Mouse (Mus musculus) hindbrain, embryonic 11.5 days (tissue): Measurements from ENCODE around the gene Pdcd6ip. TPM values are rescaled to one million over a fixed set of nuclear protein-coding genes. Genes with fewer than 3 reads are reported as not detected.
"Not testable (repeated sequence)": the region's sequence is repeated elsewhere in the genome, so short reads cannot be mapped to it uniquely, and the experiment has no call there.

Source experiments
- ATAC-seq: fragments of 200-750 bp; cut with Nextera tagmentation; 2 replicates; pipeline ENCODE4 v1.8.0; 2017; ENCODE audit warnings: mild to moderate bottlenecking, moderate TSS enrichment, moderate library complexity; ENCODE audit not compliant: low FRiP score
- DNase-seq: peaks from one replicate; pipeline ENCODE4 v3.0.0-alpha.2; 2015; ENCODE audit warnings: low spot score
- H3K27ac ChIP-seq: fragments of 300-500 bp; sonication (generic); 2 replicates; pipeline ENCODE4 v1.5.1; 2014; ENCODE audit warnings: mild to moderate bottlenecking, low read depth, low read length
- H3K27me3 ChIP-seq: fragments of 300-500 bp; sonication (generic); 2 replicates; pipeline ENCODE4 v1.6.1; 2014; ENCODE audit warnings: mild to moderate bottlenecking, low read length, moderate library complexity, mixed read lengths; ENCODE audit not compliant: control insufficient read depth, insufficient read depth
- H3K36me3 ChIP-seq: fragments of 300-500 bp; sonication (generic); 2 replicates; pipeline ENCODE4 v1.6.1; 2014; ENCODE audit warnings: mild to moderate bottlenecking, low read length, moderate library complexity, mixed read lengths; ENCODE audit not compliant: control insufficient read depth, insufficient read depth
- H3K4me1 ChIP-seq: fragments of 300-500 bp; sonication (generic); replicated peaks from 2 replicates; pipeline ENCODE4 v1.6.1; 2014; ENCODE audit warnings: low read length, mixed read lengths; ENCODE audit not compliant: control insufficient read depth, insufficient read depth
- H3K4me2 ChIP-seq: fragments of 300-500 bp; sonication (generic); replicated peaks from 2 replicates; pipeline ENCODE4 v1.6.1; 2014; ENCODE audit warnings: mild to moderate bottlenecking, low read depth, low read length
- H3K4me3 ChIP-seq: fragments of 300-500 bp; sonication (generic); 2 replicates; pipeline ENCODE4 v1.5.1; 2014; ENCODE audit warnings: low read depth, low read length
- H3K9ac ChIP-seq: fragments of 300-500 bp; sonication (generic); 2 replicates; pipeline ENCODE4 v1.6.1; 2014; ENCODE audit warnings: low read depth, low read length
- H3K9me3 ChIP-seq: fragments of 300-500 bp; sonication (generic); 2 replicates; pipeline ENCODE4 v1.6.1; 2016; ENCODE audit warnings: low read length; ENCODE audit not compliant: control insufficient read depth
- WGBS: fragments of 180-500 bp; shearing (Covaris S2); extraction: QIAGEN DNeasy Blood & Tissue Kit; methylation state at CpG from one replicate; pipeline ENCODE4 v1.1.7; 2014; 5-methylcytosine and 5-hydroxymethylcytosine counted together
- polyA plus RNA-seq: library from polyadenylated mRNA; unstranded; fragments of >200 nt; fragmentation: Nextera tagmentation; extraction: Ambion mirVana; gene quantifications from 2 replicates; pipeline ENCODE4 v1.2.1, GENCODE M21; 2014

The Pdcd6ip gene
- polyA plus RNA-seq, 1 experiment from 2014 or later = 48.7 TPM

DNA sequence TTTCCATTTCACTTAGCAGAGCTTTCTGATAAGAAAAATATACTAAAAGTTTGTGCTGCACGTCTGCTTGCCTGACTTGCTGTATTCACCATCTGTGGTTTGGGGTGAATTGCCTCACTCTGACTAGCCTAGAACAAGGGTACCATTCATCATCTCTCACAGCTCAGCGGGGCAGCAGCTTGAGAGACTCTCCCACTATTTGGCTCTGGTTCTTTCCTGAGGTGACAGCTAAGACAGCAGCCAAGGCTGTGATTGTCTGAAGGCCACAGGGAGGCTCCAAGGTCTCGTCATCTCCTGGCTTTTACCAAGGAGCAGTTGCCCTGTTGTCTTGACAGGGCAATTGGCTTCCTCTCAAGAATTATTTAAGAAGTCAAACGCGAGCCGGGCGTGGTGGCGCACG lies 30.0 kb upstream of the Pdcd6ip start:
- Histone ChIP-seq H3K36me3 (no peaks in the 10 kb centered on the region), H3K4me2 (no peak overlapping the region), H3K4me1 (no peaks in the 10 kb centered on the region), H3K27me3 (no peaks in the 10 kb centered on the region), H3K4me3 (no peak overlapping the region), H3K27ac (no peak overlapping the region), H3K9ac (no peak overlapping the region), H3K9me3 (no peaks in the 10 kb centered on the region)
- ATAC-seq (no peak), DNase-seq (no peak)
- 70% methylated on average over 9 of the region's 9 CpGs for WGBS

DNA sequence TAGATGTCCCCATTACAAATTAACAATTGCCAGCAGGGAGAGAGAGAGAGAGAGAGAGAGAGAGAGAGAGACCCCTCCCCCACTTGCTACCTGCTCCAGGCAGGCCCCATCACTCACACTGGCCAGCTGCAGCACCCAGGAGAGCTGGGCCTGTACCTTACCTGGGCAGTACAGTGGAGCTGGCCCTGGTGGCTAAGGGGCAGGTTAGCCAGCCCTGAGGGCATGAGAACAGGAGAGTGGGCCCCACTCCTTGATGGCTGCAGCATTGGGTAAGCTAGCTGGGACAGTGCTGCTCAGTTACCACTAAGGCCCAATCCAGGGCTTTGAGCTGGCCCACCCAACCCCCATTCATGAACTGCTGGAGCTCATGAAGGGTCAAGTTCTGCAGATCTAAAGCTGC lies 27.9 kb upstream of the Pdcd6ip start:
- no peak for DNase-seq
- no peak for ATAC-seq

DNA sequence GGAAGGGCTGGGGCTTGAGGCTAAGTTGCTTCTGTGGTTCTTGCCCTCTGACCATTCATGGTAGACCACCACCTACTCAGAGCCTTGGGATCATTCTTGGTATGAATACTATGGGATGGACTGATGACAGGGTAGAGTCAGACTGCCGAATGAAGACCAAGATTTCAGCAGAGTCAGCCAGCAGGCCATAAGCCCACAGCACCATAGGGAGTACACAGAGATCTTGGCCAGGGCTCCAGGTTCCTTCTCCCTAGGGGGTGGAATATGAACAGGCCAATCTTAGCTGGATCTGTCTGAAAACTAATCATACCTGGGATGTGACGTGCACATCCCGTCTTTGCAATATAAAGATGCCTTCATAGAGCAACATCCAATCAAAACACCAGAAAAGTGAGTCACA lies 23.5 kb upstream of the Pdcd6ip start:
- H3K4me2 ChIP-seq = no peak overlapping the region
- no peak for DNase-seq
- ATAC-seq = no peak
- no peaks in the 10 kb centered on the region for H3K36me3 ChIP-seq
- no peaks in the 10 kb centered on the region for H3K27me3 ChIP-seq
- H3K9me3 ChIP-seq = no peaks in the 10 kb centered on the region
- H3K27ac ChIP-seq = no peak overlapping the region
- H3K4me3 ChIP-seq = no peak overlapping the region
- H3K9ac ChIP-seq = no peak overlapping the region
- 78% methylated on average over 3 of the region's 3 CpGs for WGBS
- H3K4me1 ChIP-seq = no peaks in the 10 kb centered on the region

More for the DNA sequence above, 27.9 kb upstream of the Pdcd6ip start:
- H3K36me3 ChIP-seq = no peaks in the 10 kb centered on the region
- H3K4me1 ChIP-seq = no peaks in the 10 kb centered on the region
- no peak overlapping the region for H3K27ac ChIP-seq
- H3K4me2 ChIP-seq = no peak overlapping the region
- no peaks in the 10 kb centered on the region for H3K27me3 ChIP-seq
- H3K9me3 ChIP-seq = no peaks in the 10 kb centered on the region
- H3K9ac ChIP-seq = no peak overlapping the region
- H3K4me3 ChIP-seq = no peak overlapping the region

DNA sequence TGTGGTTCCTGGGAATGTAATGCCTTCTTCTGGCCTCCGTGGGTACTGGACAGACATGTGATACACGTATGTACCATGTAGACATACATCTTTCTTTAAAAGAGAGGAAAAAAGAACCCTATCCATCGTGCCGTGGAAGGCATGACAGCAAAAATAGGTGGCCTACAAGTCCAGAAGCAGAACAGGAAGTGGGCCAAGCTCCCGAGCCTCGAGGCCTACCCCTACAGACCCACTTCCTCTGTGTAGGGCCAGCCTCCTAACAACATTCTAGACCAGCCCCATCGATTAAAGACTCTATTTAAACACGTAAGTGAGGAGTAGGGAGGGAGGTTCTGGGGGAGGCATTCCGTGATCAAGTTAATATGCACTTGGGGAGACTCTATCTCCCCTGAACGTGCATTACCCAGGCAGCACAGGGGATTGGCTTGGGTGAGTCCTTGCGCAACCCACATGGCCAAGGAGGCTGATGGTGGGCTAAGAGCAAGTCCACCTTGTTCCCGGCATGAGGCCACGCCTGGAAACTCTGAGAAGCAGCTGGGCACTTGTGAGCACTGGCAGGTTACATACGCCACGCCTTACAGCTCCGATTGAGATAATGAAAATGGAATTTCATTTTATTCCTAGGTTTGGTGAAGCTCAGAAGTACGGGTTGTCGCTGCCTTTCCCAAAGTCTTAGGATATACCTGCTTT lies 19.1 kb upstream of the Pdcd6ip start:
- Histone ChIP-seq H3K4me2 (no peak overlapping the region), H3K9ac (no peak overlapping the region), H3K9me3 (no peaks in the 10 kb centered on the region), H3K27ac (no peak overlapping the region), H3K36me3 (no peaks in the 10 kb centered on the region), H3K27me3 (no peaks in the 10 kb centered on the region), H3K4me1 (no peaks in the 10 kb centered on the region), H3K4me3 (no peak overlapping the region)
- DNase-seq (no peak), ATAC-seq (no peak)
- 93% methylated on average over 18 of the region's 18 CpGs for WGBS

DNA sequence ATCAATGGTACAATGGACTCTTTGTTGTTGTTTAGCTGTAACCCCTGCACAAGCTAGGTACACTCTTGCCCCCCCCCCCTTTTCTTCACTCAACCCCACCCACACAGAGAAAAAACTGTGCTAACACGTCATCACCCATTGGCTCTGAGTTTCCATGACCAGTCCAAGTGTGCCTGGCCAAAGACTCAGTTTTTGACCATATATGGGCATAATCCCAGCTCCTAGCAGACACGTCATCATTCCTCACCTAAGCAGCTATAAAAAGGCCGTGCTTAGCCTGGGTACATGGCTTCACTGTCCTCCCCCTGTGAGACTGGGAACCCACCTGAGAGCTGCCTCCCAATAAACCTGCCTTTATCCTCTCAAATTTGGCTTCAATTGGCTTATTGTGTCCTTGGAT lies 18.1 kb upstream of the Pdcd6ip start:
- Histone ChIP-seq H3K36me3 (no peaks in the 10 kb centered on the region), H3K27me3 (no peaks in the 10 kb centered on the region), H3K4me1 (no peaks in the 10 kb centered on the region), H3K4me3 (no peak overlapping the region), H3K9me3 (no peaks in the 10 kb centered on the region), H3K9ac (no peak overlapping the region), H3K27ac (no peak overlapping the region), H3K4me2 (no peak overlapping the region)
- no peak for ATAC-seq
- WGBS = 69% methylated on average over 3 of the region's 3 CpGs
- DNase-seq = no peak

DNA sequence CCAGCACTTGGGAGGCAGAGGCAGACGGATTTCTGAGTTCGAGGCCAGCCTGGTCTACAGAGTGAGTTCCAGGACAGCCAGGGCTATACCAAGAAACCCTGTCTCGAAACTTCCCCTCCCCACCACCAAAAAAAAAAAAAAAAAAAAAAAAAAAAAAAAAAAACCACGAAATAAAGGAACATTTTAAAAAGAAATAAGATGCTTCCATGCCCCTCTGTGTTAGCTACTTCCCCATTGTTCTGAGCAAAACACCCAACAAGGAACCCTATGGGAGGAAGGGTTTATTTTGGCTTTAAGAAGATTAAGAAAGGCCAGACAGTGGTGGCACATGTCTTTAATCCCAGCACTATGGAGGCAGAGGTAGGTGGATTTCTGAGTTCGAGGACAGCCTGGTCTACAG lies 17.6 kb upstream of the Pdcd6ip start:
- 91% methylated on average over 4 of the region's 5 CpGs for WGBS
- DNase-seq, H3K27me3 ChIP-seq, H3K27ac ChIP-seq, H3K9me3 ChIP-seq, H3K36me3 ChIP-seq, H3K9ac ChIP-seq, H3K4me2 ChIP-seq, H3K4me1 ChIP-seq, H3K4me3 ChIP-seq, ATAC-seq: not testable (repeated sequence)

DNA sequence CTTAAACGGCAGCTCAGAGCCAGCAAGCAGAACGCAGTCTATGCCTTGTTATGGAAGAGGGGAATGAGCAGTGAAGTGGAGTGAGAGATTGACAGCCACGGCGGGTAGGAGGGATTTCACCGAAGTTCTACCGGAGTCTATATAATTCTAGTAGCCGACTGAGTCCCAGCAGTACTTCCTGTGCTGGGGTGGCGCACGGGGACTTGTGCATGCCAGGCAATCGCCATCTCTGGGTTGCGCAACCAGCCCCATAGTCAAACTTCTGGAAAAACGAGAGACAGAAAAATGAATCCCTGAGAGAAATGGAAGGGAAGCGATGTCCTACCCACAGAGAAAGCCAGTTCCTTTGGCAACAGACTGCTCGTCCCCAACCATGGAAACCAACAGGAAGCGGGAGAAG lies 16.6 kb upstream of the Pdcd6ip start:
- DNase-seq (no peak), ATAC-seq (no peak)
- Histone ChIP-seq H3K9me3 (no peaks in the 10 kb centered on the region), H3K27ac (no peak overlapping the region), H3K4me3 (no peak overlapping the region), H3K27me3 (no peaks in the 10 kb centered on the region), H3K4me2 (no peak overlapping the region), H3K9ac (no peak overlapping the region), H3K36me3 (no peaks in the 10 kb centered on the region), H3K4me1 (no peaks in the 10 kb centered on the region)
- WGBS = 89% methylated on average over 15 of the region's 15 CpGs

DNA sequence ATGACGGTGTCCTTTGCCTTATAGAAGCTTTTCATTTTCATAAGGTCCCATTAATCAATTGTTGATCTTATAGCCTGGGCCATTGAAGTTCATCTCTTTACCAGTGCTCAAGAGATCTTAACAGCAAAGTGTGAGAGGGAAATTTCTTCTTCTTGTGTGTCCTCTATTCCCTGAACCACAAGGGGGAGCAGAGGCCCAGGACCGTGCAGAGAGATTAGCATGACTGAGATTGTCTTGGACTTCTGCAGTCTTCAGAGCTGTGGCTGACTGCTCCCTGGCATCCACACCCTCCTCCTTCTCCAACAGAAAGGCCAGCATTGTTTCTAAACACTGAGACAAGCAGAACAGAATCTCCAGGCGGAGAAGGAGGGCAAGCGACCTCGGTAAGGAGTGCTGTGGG lies 11.0 kb upstream of the Pdcd6ip start:
- Histone ChIP-seq H3K4me2 (no peak overlapping the region), H3K27me3 (no peaks in the 10 kb centered on the region), H3K36me3 (no peaks in the 10 kb centered on the region), H3K9ac (no peak overlapping the region), H3K4me3 (no peak overlapping the region), H3K4me1 (no peaks in the 10 kb centered on the region), H3K9me3 (no peaks in the 10 kb centered on the region), H3K27ac (no peak overlapping the region)
- ATAC-seq (no peak), DNase-seq (peak; percentile 41)
- 37% methylated on average over 5 of the region's 5 CpGs for WGBS

DNA sequence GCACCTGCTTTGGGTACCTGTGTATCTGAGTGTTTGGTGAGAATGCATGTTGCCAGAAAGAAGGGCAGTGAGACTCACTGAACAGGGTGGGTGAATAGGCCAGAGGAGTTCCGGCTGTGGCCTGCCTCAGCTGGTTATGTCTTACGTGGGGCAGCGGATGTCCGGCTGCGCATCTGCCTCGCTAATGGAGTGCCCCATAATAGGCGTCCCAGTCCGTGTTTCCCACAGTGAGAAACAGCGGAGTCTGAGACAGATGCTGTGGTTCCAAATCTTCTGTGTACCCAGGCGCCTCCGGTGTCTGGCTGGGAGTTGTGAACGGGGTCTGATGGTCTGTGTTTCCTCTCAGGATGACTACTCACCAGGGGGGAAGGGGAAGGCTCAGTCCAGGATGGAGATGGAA lies 2.8 kb upstream of the Pdcd6ip start:
- Histone ChIP-seq H3K9ac (no peak overlapping the region), H3K36me3 (no peaks in the 10 kb centered on the region), H3K27me3 (no peaks in the 10 kb centered on the region), H3K4me3 (no peak overlapping the region), H3K9me3 (no peaks in the 10 kb centered on the region), H3K27ac (no peak overlapping the region), H3K4me1 (peaks cover 4% of the 10 kb centered on the region; the same call in 1 of the 2 replicates), H3K4me2 (no peak overlapping the region)
- ATAC-seq (no peak), DNase-seq (no peak)
- WGBS = 84% methylated on average over 12 of the region's 12 CpGs
